Mouse (Mus musculus) left cerebral cortex, postnatal 25 days (tissue): ENCODE results near the gene Gm2431. TPM values are rescaled to one million over a fixed set of nuclear protein-coding genes. Genes with fewer than 3 reads are reported as not detected.
"Not testable (repeated sequence)": the region's sequence is repeated elsewhere in the genome, so short reads cannot be mapped to it uniquely, and the experiment has no call there.

Experiments used
- DNase-seq, 2 experiments: peaks; one replicate each; pipeline ENCODE4 v3.0.0; 2022; ENCODE audit warnings: low spot score in 2 of 2, mixed read lengths in 1 of 2
- intact Hi-C: fragments of 180-260 bp; cut with DNase I; formaldehyde crosslinking; loops from one replicate; pipeline ENCODE4 v1.15.1; 2025
- total RNA-seq, 2 experiments: library from RNA; stranded (reverse); gene quantifications; 2 replicates each; pipeline ENCODE4 v1.2.3; 2021

Gene Gm2431
- total RNA-seq, 2 experiments from 2014 or later = not detected

GRCm38 (mm10) chr7:142229871-142230270, 28.3 kb downstream of the Gm2431 start, which contains the start of gene Krtap5-5:
Krtap5-5 (minus strand) TSS chr7:142229971.
- intact Hi-C loops, DNase-seq: not testable (repeated sequence)

- DNase-seq = no peak
- intact Hi-C loops = no loop called here
Observed at GRCm38 (mm10) chr7:142224518-142224917, 33.6 kb downstream of the Gm2431 start.

DNA sequence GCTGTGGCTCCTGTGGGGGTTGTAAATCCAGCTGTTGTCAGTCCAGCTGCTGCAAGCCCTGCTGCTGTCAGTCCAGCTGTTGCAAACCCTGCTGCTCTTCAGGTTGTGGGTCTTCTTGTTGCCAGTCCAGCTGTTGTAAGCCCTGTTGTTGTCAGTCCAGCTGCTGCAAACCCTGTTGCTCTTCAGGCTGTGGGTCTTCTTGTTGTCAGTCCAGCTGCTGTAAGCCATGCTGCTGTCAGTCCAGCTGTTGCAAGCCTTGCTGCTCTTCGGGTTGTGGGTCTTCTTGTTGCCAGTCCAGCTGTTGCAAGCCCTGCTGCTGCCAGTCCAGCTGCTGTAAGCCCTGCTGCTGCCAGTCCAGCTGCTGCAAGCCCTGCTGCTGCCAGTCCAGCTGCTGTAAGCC, 46.0 kb downstream of the Gm2431 start:
- DNase-seq, intact Hi-C loops: not testable (repeated sequence)

GRCm38 (mm10) chr7:142211559-142211958, 46.6 kb downstream of the Gm2431 start, which contains the start of gene Gm7579:
Gm7579 (plus strand) TSS chr7:142211859.
- intact Hi-C loops = no loop called here
- DNase-seq = no peak

Other genes starting within 250 kb of the Gm2431 start
- 10 to 100 TPM; 33.7 to 37.8 TPM for gene Mob2, start 197.3 kb downstream of the Gm2431 start, total RNA-seq
- 100 to 1,000 TPM; 152 TPM for gene Dusp8, start 162.5 kb downstream of the Gm2431 start, total RNA-seq
- not detected for gene Gm45618, start 137.6 kb downstream of the Gm2431 start, total RNA-seq
- gene Gm39115, start 122.3 kb downstream of the Gm2431 start, total RNA-seq = not detected
- gene Gm45337, start 113.7 kb downstream of the Gm2431 start, total RNA-seq = not detected
- gene Gm29735, start 101.2 kb downstream of the Gm2431 start, total RNA-seq = not detected
- not detected for gene Gm4553, start 92.6 kb downstream of the Gm2431 start, total RNA-seq
- not detected for gene Krtap5-2, start 82.3 kb downstream of the Gm2431 start, total RNA-seq
- not detected for gene Gm10153, start 68.0 kb downstream of the Gm2431 start, total RNA-seq
- gene Krtap5-3, start 57.0 kb downstream of the Gm2431 start, total RNA-seq = not detected
- not detected for gene Gm7579, start 46.5 kb downstream of the Gm2431 start, total RNA-seq
- not detected for gene Krtap5-5, start 28.4 kb downstream of the Gm2431 start, total RNA-seq
- gene Gm40460, start 17.3 kb downstream of the Gm2431 start, total RNA-seq = not detected
- not detected for gene Gm4559, start 16.0 kb upstream of the Gm2431 start, total RNA-seq
- not detected for gene Krtap5-1, start 38.8 kb upstream of the Gm2431 start, total RNA-seq
- not detected for gene Krtap5-4, start 45.2 kb upstream of the Gm2431 start, total RNA-seq
- gene Ifitm10, start 115.4 kb upstream of the Gm2431 start, total RNA-seq = 10 to 100 TPM; 26.4 to 28.8 TPM
- gene Gm49369, start 124.3 kb upstream of the Gm2431 start, total RNA-seq = 1 to 10 TPM in 1 of 2 experiments, under 1 TPM in 1; 0.57 to 6.8 TPM
- gene Ctsd, start 129.7 kb upstream of the Gm2431 start, total RNA-seq = 100 to 1,000 TPM; 318 to 337 TPM
- not detected for gene Syt8, start 176.5 kb upstream of the Gm2431 start, total RNA-seq
- gene Tnni2, start 183.5 kb upstream of the Gm2431 start, total RNA-seq = not detected
- gene Lsp1, start 202.5 kb upstream of the Gm2431 start, total RNA-seq = 1 to 10 TPM; 5.2 to 5.4 TPM
- not detected for gene Tnnt3, start 240.5 kb upstream of the Gm2431 start, total RNA-seq